Mouse (Mus musculus) G1E (cell line): ENCODE data around the gene Myh10. TPM values are rescaled to one million over a fixed set of nuclear protein-coding genes. Genes with fewer than 3 reads are reported as not detected.

Experiments used
- ATAC-seq: 2 replicates; pipeline ENCODE4 v1.8.0; 2016; ENCODE audit warnings: mild to moderate bottlenecking; ENCODE audit not compliant: insufficient number of reproducible peaks, poor library complexity, low FRiP score, severe bottlenecking; ENCODE audit errors: extremely low read depth
- DNase-seq: peaks from one replicate; pipeline ENCODE4 v3.0.0; 2012; ENCODE audit warnings: low spot score
- H3K27me3 ChIP-seq: 2 replicates; pipeline ENCODE4 v1.6.1; 2012; ENCODE audit warnings: mild to moderate bottlenecking, low read length, inconsistent platforms; ENCODE audit not compliant: insufficient read depth
- H3K36me3 ChIP-seq: replicated peaks from 2 replicates; pipeline ENCODE3; 2012; ENCODE audit warnings: mild to moderate bottlenecking, inconsistent platforms
- H3K4me1 ChIP-seq: 2 replicates; pipeline ENCODE4 v1.6.1; 2012; ENCODE audit warnings: low read depth, low read length, inconsistent platforms, mixed read lengths; ENCODE audit not compliant: insufficient read depth
- H3K4me3 ChIP-seq: 2 replicates; pipeline ENCODE4 v1.5.1; 2012; ENCODE audit warnings: low read depth, mild to moderate bottlenecking, inconsistent platforms, low read length, moderate library complexity, mixed read lengths
- H3K9me3 ChIP-seq: replicated peaks from 2 replicates; pipeline ENCODE4 v1.6.1; 2012; ENCODE audit warnings: inconsistent platforms
- CTCF ChIP-seq: IDR thresholded peaks from 2 replicates; pipeline ENCODE4 v1.5.1; 2012; ENCODE audit warnings: low read depth, low read length, inconsistent platforms, mixed read lengths
- GATA1 ChIP-seq: IDR thresholded peaks from 2 replicates; pipeline ENCODE4 v1.6.1; 2012; ENCODE audit warnings: borderline replicate concordance, low read length, inconsistent platforms, mixed read lengths
- GATA2 ChIP-seq: IDR thresholded peaks from 2 replicates; pipeline ENCODE4 v1.6.1; 2012; ENCODE audit warnings: low read depth, low read length, inconsistent platforms, borderline replicate concordance
- POLR2AphosphoS5 ChIP-seq: IDR thresholded peaks from 2 replicates; pipeline ENCODE4 v1.6.1; 2012; ENCODE audit warnings: low read depth, low read length, inconsistent platforms; ENCODE audit not compliant: insufficient replicate concordance
- TAL1 ChIP-seq: conservative IDR thresholded peaks from 2 replicates; pipeline ENCODE4 v1.6.1; 2012; ENCODE audit warnings: low read depth, low read length, inconsistent platforms, mixed read lengths
- polyA plus RNA-seq: library from polyadenylated mRNA; stranded (reverse); fragments of >175 nt; gene quantifications from 2 replicates; pipeline ENCODE4 v1.2.3, GENCODE M21; 2012
- total RNA-seq, 2 experiments: library from RNA; stranded (forward) in 1 of 2; stranded (reverse) in 1 of 2; fragments of 200-1000 nt in 1 of 2; fragments of >200 nt in 1 of 2; fragmentation: Nextera tagmentation in 1 of 2; gene quantifications; 2 replicates each; pipeline ENCODE4 v1.2.3; 2014 to 2017

Myh10 gene
- 4.9 TPM in 1 of 2 replicates, not detected in the other for total RNA-seq (2014; fragmentation: Nextera tagmentation)
- total RNA-seq (2017): 0.49 TPM in 1 of 2 replicates, not detected in the other
- polyA plus RNA-seq: 0.03 TPM in 1 of 2 replicates, not detected in the other

GRCm38 (mm10) chr11:68691321-68692009 lies at the start of gene Myh10:
Gene Myh10 (plus strand): TSS chr11:68691559.
- DNase-seq (no peak), ATAC-seq (no peak)
- TF ChIP-seq POLR2AphosphoS5: no peak
- H3K9me3 ChIP-seq: no peaks in the 10 kb centered on the region
- H3K27me3 ChIP-seq: peaks cover 26% of the 10 kb centered on the region
- H3K4me3 ChIP-seq: no peak within 1 kb of the TSS
- no peaks in the 10 kb centered on the region for H3K36me3 ChIP-seq
- no peaks in the 10 kb centered on the region for H3K4me1 ChIP-seq

- H3K4me1 ChIP-seq: no peaks in the 10 kb centered on the region
- no peak for TF ChIP-seq TAL1
- no peak for TF ChIP-seq GATA2
- no peak for TF ChIP-seq CTCF
- no peak for TF ChIP-seq POLR2AphosphoS5
- no peak for TF ChIP-seq GATA1
- no peak for DNase-seq
Measured at GRCm38 (mm10) chr11:68644781-68645180, 46.6 kb upstream of the Myh10 start.

GRCm38 (mm10) chr11:68647808-68648207 lies 43.6 kb upstream of the Myh10 start:
- DNase-seq: no peak
- Histone ChIP-seq H3K4me3 (no peak overlapping the region), H3K9me3 (no peaks in the 10 kb centered on the region), H3K4me1 (no peaks in the 10 kb centered on the region), H3K36me3 (no peaks in the 10 kb centered on the region), H3K27me3 (peaks cover 6% of the 10 kb centered on the region)
- no peak for TF ChIP-seq GATA1
- TF ChIP-seq POLR2AphosphoS5: no peak
- TF ChIP-seq GATA2: no peak
- no peak for TF ChIP-seq TAL1
- TF ChIP-seq CTCF: no peak
- no peak for ATAC-seq

More at GRCm38 (mm10) chr11:68644781-68645180, 46.6 kb upstream of the Myh10 start:
- Histone ChIP-seq H3K9me3 (no peaks in the 10 kb centered on the region), H3K4me3 (no peak overlapping the region), H3K36me3 (no peaks in the 10 kb centered on the region), H3K27me3 (peaks cover 6% of the 10 kb centered on the region)
- ATAC-seq: no peak

GRCm38 (mm10) chr11:68648385-68649148 lies 42.8 kb upstream of the Myh10 start:
- H3K27me3 ChIP-seq: peaks cover 6% of the 10 kb centered on the region
- TF ChIP-seq GATA1 (no peak), GATA2 (no peak), TAL1 (no peak), CTCF (no peak), POLR2AphosphoS5 (no peak)
- DNase-seq (no peak), ATAC-seq (no peak)
- no peaks in the 10 kb centered on the region for H3K9me3 ChIP-seq
- H3K4me3 ChIP-seq: no peak overlapping the region
- no peaks in the 10 kb centered on the region for H3K36me3 ChIP-seq
- H3K4me1 ChIP-seq: no peaks in the 10 kb centered on the region

- Histone ChIP-seq H3K9me3 (no peaks in the 10 kb centered on the region), H3K4me3 (no peak overlapping the region), H3K36me3 (no peaks in the 10 kb centered on the region), H3K27me3 (no peaks in the 10 kb centered on the region), H3K4me1 (no peaks in the 10 kb centered on the region)
- ATAC-seq: no peak
- TF ChIP-seq CTCF: no peak
- no peak for TF ChIP-seq TAL1
- no peak for TF ChIP-seq GATA1
- TF ChIP-seq GATA2: no peak
- no peak for TF ChIP-seq POLR2AphosphoS5
- no peak for DNase-seq
Measured at GRCm38 (mm10) chr11:68651518-68651917, 39.8 kb upstream of the Myh10 start.

- Histone ChIP-seq H3K9me3 (no peaks in the 10 kb centered on the region), H3K4me1 (no peaks in the 10 kb centered on the region), H3K27me3 (no peaks in the 10 kb centered on the region), H3K36me3 (no peaks in the 10 kb centered on the region), H3K4me3 (no peak overlapping the region)
- DNase-seq (no peak), ATAC-seq (no peak)
- no peak for TF ChIP-seq POLR2AphosphoS5
- TF ChIP-seq TAL1: no peak
- TF ChIP-seq CTCF: no peak
- no peak for TF ChIP-seq GATA2
- TF ChIP-seq GATA1: no peak
Measured at GRCm38 (mm10) chr11:68655524-68655923, 35.8 kb upstream of the Myh10 start.
